Mouse (Mus musculus): ENCODE measurements around the gene Pdcd10. TPM values are rescaled to one million over a fixed set of nuclear protein-coding genes. Genes with fewer than 3 reads are reported as not detected.

The Pdcd10 gene
- polyA plus RNA-seq (2014; fragmentation: Nextera tagmentation; extraction: Ambion mirVana), result 92.5 and 94.0 TPM in 2 replicates

DNA sequence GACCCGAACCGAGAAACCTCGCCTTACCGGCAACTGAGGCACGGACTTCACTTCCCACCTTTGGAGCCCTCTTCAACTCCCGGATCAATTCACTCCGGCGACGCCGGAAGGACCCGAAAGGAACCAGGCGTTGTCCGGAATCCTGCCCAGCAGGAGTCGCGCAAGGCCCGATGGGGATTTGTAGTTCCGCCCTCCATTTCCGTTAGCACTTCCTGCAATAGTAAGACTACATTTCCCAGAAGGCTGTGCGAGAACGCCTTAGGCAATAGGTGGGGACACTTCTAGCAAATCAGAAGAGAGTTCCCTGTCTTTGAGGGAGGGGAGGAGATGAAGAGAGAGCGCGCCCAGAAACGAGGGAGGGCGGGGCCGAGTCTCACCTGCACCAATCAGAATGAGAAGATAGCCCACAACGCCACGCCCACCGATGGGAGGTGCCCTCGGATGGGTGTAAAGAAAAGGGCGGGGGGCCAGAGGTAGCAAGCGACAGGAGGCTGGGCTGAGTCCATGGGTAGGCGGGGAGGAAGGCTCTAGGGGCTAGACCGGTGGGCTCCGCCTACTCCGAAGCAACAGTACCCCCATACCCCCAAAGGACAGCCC is at the start of gene Pdcd10:
Gene Pdcd10, minus strand, starts transcription at position 162 of the 597 bp plus-strand sequence.
- no peak within 1 kb of the TSS for H3K27ac ChIP-seq (replicated peaks; ENCODE audit: low read depth, low read length)
- H3K9me3 ChIP-seq (ENCODE audit: control insufficient read depth, low read length), result no peaks in the 10 kb centered on the region
- ATAC-seq (ENCODE audit: insufficient number of reproducible peaks, low FRiP score, low TSS enrichment, low read depth), result peak; percentile 99
- H3K9ac ChIP-seq (ENCODE audit: low read length), result peak within 1 kb of the TSS; percentile 88
- WGBS, result under 1% methylated on average over 35 of the region's 35 CpGs
- H3K4me2 ChIP-seq (ENCODE audit: low read depth, severe bottlenecking), result peak within 1 kb of the TSS; percentile 80
- no peaks in the 10 kb centered on the region for H3K4me1 ChIP-seq (ENCODE audit: control insufficient read depth, insufficient read depth, low read length)
- no peaks in the 10 kb centered on the region for H3K27me3 ChIP-seq (ENCODE audit: control insufficient read depth, insufficient read depth, low read length)
- H3K36me3 ChIP-seq (ENCODE audit: control insufficient read depth, insufficient read depth, low read length), result no peaks in the 10 kb centered on the region
- H3K4me3 ChIP-seq (ENCODE audit: low read depth, low read length), result peak within 1 kb of the TSS; percentile 93
- peak; percentile 100 for DNase-seq (ENCODE audit: low spot score)

DNA sequence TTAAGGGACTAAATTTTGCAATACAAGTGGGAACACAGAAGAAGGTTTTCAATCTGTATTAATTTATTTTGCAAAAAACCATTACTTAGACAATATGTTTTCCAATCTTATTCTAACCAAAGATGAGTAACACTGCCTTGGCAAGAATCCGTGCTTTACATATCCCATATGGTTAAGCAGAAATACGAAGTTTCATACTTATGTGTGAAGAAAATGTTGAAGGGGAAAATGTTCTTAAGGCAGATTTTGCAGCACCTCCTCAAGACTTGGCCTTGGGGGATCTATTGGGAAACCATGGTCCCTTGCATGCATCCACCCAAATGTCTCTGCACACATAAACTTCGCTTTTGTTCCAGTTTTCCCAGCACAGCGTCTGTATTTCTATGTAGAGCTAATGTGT is 28.2 kb upstream of the Pdcd10 start:
- DNase-seq (ENCODE audit: low spot score) (no peak), ATAC-seq (ENCODE audit: insufficient number of reproducible peaks, low FRiP score, low TSS enrichment, low read depth) (no peak)
- H3K4me2 ChIP-seq (ENCODE audit: low read depth, severe bottlenecking), result no peak overlapping the region
- H3K4me1 ChIP-seq (ENCODE audit: control insufficient read depth, insufficient read depth, low read length), result no peaks in the 10 kb centered on the region
- no peak overlapping the region for H3K4me3 ChIP-seq (ENCODE audit: low read depth, low read length)
- 93% methylated on average over 4 of the region's 4 CpGs for WGBS
- H3K36me3 ChIP-seq (ENCODE audit: control insufficient read depth, insufficient read depth, low read length), result no peaks in the 10 kb centered on the region
- H3K9ac ChIP-seq (ENCODE audit: low read length), result no peak overlapping the region
- no peak overlapping the region for H3K27ac ChIP-seq (replicated peaks; ENCODE audit: low read depth, low read length)
- H3K27me3 ChIP-seq (ENCODE audit: control insufficient read depth, insufficient read depth, low read length), result no peaks in the 10 kb centered on the region
- no peaks in the 10 kb centered on the region for H3K9me3 ChIP-seq (ENCODE audit: control insufficient read depth, low read length)

DNA sequence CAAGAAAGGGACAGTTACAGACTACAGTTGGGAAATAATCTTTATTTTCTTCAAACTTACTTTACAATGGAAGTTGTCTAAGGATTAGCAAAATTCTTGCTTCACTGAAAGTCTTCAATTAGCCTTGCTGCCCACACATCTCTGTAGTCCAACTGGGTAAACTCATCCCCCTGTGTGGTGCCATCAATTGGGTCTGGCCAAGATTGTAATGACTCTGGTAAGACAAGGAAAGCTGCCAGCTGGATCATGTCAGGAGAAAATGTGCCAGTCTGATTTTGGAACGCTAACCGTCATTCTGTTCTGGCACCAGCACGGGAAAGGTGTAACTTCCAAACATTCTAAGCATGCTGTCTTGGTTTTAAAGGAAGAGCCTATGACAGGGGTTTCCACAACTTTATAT is 26.6 kb upstream of the Pdcd10 start:
- Histone ChIP-seq H3K27ac (replicated peaks; ENCODE audit: low read depth, low read length) (no peak overlapping the region), H3K4me3 (ENCODE audit: low read depth, low read length) (no peak overlapping the region), H3K9ac (ENCODE audit: low read length) (no peak overlapping the region), H3K27me3 (ENCODE audit: control insufficient read depth, insufficient read depth, low read length) (no peaks in the 10 kb centered on the region), H3K4me1 (ENCODE audit: control insufficient read depth, insufficient read depth, low read length) (no peaks in the 10 kb centered on the region), H3K36me3 (ENCODE audit: control insufficient read depth, insufficient read depth, low read length) (no peaks in the 10 kb centered on the region), H3K9me3 (ENCODE audit: control insufficient read depth, low read length) (no peaks in the 10 kb centered on the region), H3K4me2 (ENCODE audit: low read depth, severe bottlenecking) (no peak overlapping the region)
- 93% methylated on average over 3 of the region's 3 CpGs for WGBS
- DNase-seq (ENCODE audit: low spot score) (no peak), ATAC-seq (ENCODE audit: insufficient number of reproducible peaks, low FRiP score, low TSS enrichment, low read depth) (no peak)

DNA sequence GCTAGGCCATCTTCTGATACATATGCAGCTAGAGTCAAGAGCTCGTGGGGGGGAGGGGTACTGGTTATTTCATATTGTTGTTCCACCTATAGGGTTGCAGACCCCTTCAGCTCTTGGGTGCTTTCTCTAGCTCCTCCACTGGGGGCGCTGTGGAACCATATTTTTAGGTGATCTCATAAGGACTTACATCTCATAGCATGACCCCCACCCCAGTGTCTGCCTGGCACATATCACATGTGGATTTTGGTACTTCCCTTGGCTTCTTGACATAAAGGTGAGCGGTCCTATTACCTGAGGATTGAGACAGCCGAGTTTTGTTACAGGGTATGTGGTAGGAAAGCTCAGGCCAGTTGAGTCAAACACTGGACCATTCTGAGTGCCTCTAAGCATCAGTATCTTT is 22.7 kb upstream of the Pdcd10 start:
- Histone ChIP-seq H3K36me3 (ENCODE audit: control insufficient read depth, insufficient read depth, low read length) (no peaks in the 10 kb centered on the region), H3K4me3 (ENCODE audit: low read depth, low read length) (no peak overlapping the region), H3K27me3 (ENCODE audit: control insufficient read depth, insufficient read depth, low read length) (no peaks in the 10 kb centered on the region), H3K9me3 (ENCODE audit: control insufficient read depth, low read length) (no peaks in the 10 kb centered on the region), H3K9ac (ENCODE audit: low read length) (no peak overlapping the region), H3K27ac (replicated peaks; ENCODE audit: low read depth, low read length) (no peak overlapping the region), H3K4me2 (ENCODE audit: low read depth, severe bottlenecking) (no peak overlapping the region), H3K4me1 (ENCODE audit: control insufficient read depth, insufficient read depth, low read length) (no peaks in the 10 kb centered on the region)
- no peak for ATAC-seq (ENCODE audit: insufficient number of reproducible peaks, low FRiP score, low TSS enrichment, low read depth)
- peak; percentile 51 for DNase-seq (ENCODE audit: low spot score)
- WGBS, result 56% methylated on average over 4 of the region's 4 CpGs

DNA sequence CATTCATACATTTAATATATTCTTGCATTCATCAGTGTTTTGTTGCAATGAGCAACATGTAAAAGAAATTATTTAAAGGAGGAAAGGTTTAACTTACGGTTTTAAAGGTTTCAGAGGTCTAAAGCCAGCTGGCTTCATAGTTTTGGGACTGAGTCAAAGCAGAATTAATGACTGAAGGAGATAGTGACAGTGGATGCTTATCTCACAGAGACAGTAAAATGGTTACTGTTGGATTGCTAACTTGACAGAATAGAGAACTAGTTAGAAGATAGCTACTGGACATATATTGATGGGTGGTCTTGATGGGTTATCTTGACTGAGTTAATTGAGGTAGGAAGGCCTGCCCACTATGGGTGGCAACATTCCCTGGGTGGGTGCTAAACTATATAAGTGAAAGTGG is 18.9 kb upstream of the Pdcd10 start:
- 85% methylated on average over 1 of the region's 1 CpGs for WGBS
- H3K4me3 ChIP-seq (ENCODE audit: low read depth, low read length), result no peak overlapping the region
- H3K9me3 ChIP-seq (ENCODE audit: control insufficient read depth, low read length), result no peaks in the 10 kb centered on the region
- no peaks in the 10 kb centered on the region for H3K4me1 ChIP-seq (ENCODE audit: control insufficient read depth, insufficient read depth, low read length)
- no peak overlapping the region for H3K27ac ChIP-seq (replicated peaks; ENCODE audit: low read depth, low read length)
- no peak overlapping the region for H3K4me2 ChIP-seq (ENCODE audit: low read depth, severe bottlenecking)
- no peak overlapping the region for H3K9ac ChIP-seq (ENCODE audit: low read length)
- no peaks in the 10 kb centered on the region for H3K27me3 ChIP-seq (ENCODE audit: control insufficient read depth, insufficient read depth, low read length)
- ATAC-seq (ENCODE audit: insufficient number of reproducible peaks, low FRiP score, low TSS enrichment, low read depth), result no peak
- no peak for DNase-seq (ENCODE audit: low spot score)
- H3K36me3 ChIP-seq (ENCODE audit: control insufficient read depth, insufficient read depth, low read length), result no peaks in the 10 kb centered on the region

DNA sequence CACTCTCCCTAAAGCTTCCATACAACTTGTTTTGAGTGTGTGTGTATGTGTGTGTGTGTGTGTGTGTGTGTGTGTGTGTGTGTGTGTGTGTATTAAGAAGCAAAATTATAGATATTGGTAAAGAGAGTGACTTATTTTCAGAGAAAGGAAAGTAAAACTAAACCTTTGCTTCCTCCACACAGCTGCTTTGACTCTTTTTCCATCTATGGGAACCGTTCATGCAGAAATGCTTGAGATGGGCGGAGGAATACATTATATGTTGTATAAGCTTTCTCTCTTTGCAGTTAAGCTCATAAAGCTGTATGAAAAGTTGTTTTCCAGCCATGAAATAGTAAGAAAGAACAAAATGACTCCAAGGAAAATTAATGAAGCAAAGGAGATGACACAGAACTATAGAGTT is 17.4 kb upstream of the Pdcd10 start:
- no peak overlapping the region for H3K27ac ChIP-seq (replicated peaks; ENCODE audit: low read depth, low read length)
- DNase-seq (ENCODE audit: low spot score) (no peak), ATAC-seq (ENCODE audit: insufficient number of reproducible peaks, low FRiP score, low TSS enrichment, low read depth) (no peak)
- no peaks in the 10 kb centered on the region for H3K4me1 ChIP-seq (ENCODE audit: control insufficient read depth, insufficient read depth, low read length)
- no peak overlapping the region for H3K4me2 ChIP-seq (ENCODE audit: low read depth, severe bottlenecking)
- 89% methylated on average over 2 of the region's 2 CpGs for WGBS
- no peaks in the 10 kb centered on the region for H3K36me3 ChIP-seq (ENCODE audit: control insufficient read depth, insufficient read depth, low read length)
- H3K9me3 ChIP-seq (ENCODE audit: control insufficient read depth, low read length), result no peaks in the 10 kb centered on the region
- no peak overlapping the region for H3K9ac ChIP-seq (ENCODE audit: low read length)
- H3K4me3 ChIP-seq (ENCODE audit: low read depth, low read length), result no peak overlapping the region
- no peaks in the 10 kb centered on the region for H3K27me3 ChIP-seq (ENCODE audit: control insufficient read depth, insufficient read depth, low read length)

DNA sequence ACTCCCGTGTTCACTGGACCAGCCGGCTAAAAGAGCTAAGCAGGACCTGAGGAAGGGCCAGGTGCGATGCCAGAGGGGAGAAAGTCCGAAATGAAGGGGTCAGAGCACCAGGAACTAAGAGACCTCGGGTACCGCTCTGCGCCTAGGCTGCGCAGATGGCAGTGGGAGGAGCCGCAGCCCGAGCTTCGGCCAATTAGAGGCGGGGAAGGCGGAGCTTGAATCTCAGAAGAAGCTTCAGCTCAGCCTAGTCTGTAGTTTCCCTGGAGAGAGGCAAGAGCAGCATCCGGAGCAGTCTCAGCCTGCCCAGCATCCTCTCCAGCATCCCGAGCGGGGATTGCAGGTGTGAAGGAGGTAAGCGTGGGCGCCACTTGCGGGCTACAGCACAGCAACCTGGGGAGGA is 636 bp upstream of the Pdcd10 start, which contains the start of gene Serpini1:
Gene Serpini1, plus strand, starts transcription at position 256 of the 400 bp plus-strand sequence.
- Histone ChIP-seq H3K4me2 (ENCODE audit: low read depth, severe bottlenecking) (peak within 1 kb of the TSS; percentile 80), H3K27me3 (ENCODE audit: control insufficient read depth, insufficient read depth, low read length) (no peaks in the 10 kb centered on the region), H3K9me3 (ENCODE audit: control insufficient read depth, low read length) (no peaks in the 10 kb centered on the region), H3K4me3 (ENCODE audit: low read depth, low read length) (peak within 1 kb of the TSS; percentile 93), H3K36me3 (ENCODE audit: control insufficient read depth, insufficient read depth, low read length) (no peaks in the 10 kb centered on the region), H3K9ac (ENCODE audit: low read length) (peak within 1 kb of the TSS; percentile 88), H3K4me1 (ENCODE audit: control insufficient read depth, insufficient read depth, low read length) (no peaks in the 10 kb centered on the region), H3K27ac (replicated peaks; ENCODE audit: low read depth, low read length) (no peak within 1 kb of the TSS)
- DNase-seq (ENCODE audit: low spot score) (peak; percentile 85), ATAC-seq (ENCODE audit: insufficient number of reproducible peaks, low FRiP score, low TSS enrichment, low read depth) (peak; percentile 95)
- 0% methylated on average over 19 of the region's 19 CpGs for WGBS

DNA sequence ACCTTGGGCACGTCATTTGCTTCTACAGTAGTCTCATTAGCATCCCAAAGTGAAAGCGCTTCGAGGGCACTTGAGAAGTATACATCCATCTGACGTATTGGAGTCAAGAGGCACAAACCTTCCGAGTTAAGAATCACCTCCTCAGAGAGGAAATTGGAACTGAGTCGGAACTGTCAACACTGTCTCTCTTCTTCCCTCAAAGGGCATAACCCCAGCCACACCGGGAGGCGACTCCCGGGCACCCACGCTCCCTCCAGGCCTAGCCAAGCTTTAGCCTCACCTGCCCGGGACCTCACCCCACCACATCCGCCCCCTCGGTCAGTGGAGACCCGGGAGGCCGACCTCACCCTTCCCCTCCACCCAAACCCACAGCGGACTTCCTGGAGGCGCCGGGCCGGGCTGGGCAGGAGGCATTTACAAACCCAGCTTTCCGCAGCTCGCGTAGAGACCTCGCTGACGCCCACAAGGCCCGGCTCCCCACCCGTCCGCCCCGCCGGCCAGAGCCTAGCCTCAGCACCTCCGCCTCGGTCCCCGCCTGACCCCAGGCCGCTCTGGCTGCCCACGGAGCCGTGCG is 448 bp downstream of the Pdcd10 start:
- under 1% methylated on average over 36 of the region's 36 CpGs for WGBS
- Histone ChIP-seq H3K4me1 (ENCODE audit: control insufficient read depth, insufficient read depth, low read length) (no peaks in the 10 kb centered on the region), H3K4me3 (ENCODE audit: low read depth, low read length) (peak overlapping the region; percentile 93), H3K27me3 (ENCODE audit: control insufficient read depth, insufficient read depth, low read length) (no peaks in the 10 kb centered on the region), H3K36me3 (ENCODE audit: control insufficient read depth, insufficient read depth, low read length) (no peaks in the 10 kb centered on the region), H3K9ac (ENCODE audit: low read length) (peak overlapping the region; percentile 88), H3K27ac (replicated peaks; ENCODE audit: low read depth, low read length) (no peak overlapping the region), H3K4me2 (ENCODE audit: low read depth, severe bottlenecking) (peak overlapping the region; percentile 80), H3K9me3 (ENCODE audit: control insufficient read depth, low read length) (no peaks in the 10 kb centered on the region)
- DNase-seq (ENCODE audit: low spot score) (no peak), ATAC-seq (ENCODE audit: insufficient number of reproducible peaks, low FRiP score, low TSS enrichment, low read depth) (peak; percentile 45; the same call in 1 of the 2 replicates)

- Histone ChIP-seq H3K4me3 (ENCODE audit: low read depth, low read length) (no peak overlapping the region), H3K4me1 (ENCODE audit: control insufficient read depth, insufficient read depth, low read length) (no peaks in the 10 kb centered on the region), H3K4me2 (ENCODE audit: low read depth, severe bottlenecking) (no peak overlapping the region), H3K9me3 (ENCODE audit: control insufficient read depth, low read length) (no peaks in the 10 kb centered on the region), H3K27ac (replicated peaks; ENCODE audit: low read depth, low read length) (no peak overlapping the region), H3K9ac (ENCODE audit: low read length) (no peak overlapping the region), H3K27me3 (ENCODE audit: control insufficient read depth, insufficient read depth, low read length) (no peaks in the 10 kb centered on the region), H3K36me3 (ENCODE audit: control insufficient read depth, insufficient read depth, low read length) (no peaks in the 10 kb centered on the region)
- DNase-seq (ENCODE audit: low spot score), result no peak
- ATAC-seq (ENCODE audit: insufficient number of reproducible peaks, low FRiP score, low TSS enrichment, low read depth), result no peak
These were observed 5.4 kb downstream of the Pdcd10 start for GRCm38 (mm10) chr3:75551248-75551647.
